Mouse (Mus musculus): ENCODE data around the gene Arhgef25. TPM values are rescaled to one million over a fixed set of nuclear protein-coding genes. Genes with fewer than 3 reads are reported as not detected.
"Not testable (repeated sequence)": the region's sequence is repeated elsewhere in the genome, so short reads cannot be mapped to it uniquely, and the experiment has no call there.

Arhgef25 gene
- polyA plus RNA-seq, 1 experiment: 187 TPM

GRCm38 (mm10) chr10:127170837-127171272, 19.0 kb downstream of the Arhgef25 start:
- Histone ChIP-seq H3K4me1 (ENCODE audit: control insufficient read depth, insufficient read depth, low read length) (no peaks in the 10 kb centered on the region), H3K4me3 (ENCODE audit: insufficient read depth, low read length) (peak overlapping the region; percentile 18), H3K27ac (ENCODE audit: insufficient read depth, low read length) (no peak overlapping the region)
- no peak for TF ChIP-seq POLR2A (IDR thresholded peaks at IDR 0.05; ENCODE audit: low read depth, low read length)
- peak; percentile 94 for TF ChIP-seq CTCF (IDR thresholded peaks at IDR 0.05; ENCODE audit: borderline replicate concordance, insufficient read depth, low read length)

GRCm38 (mm10) chr10:127170002-127170401, 19.9 kb downstream of the Arhgef25 start:
- no peaks in the 10 kb centered on the region for H3K4me1 ChIP-seq (ENCODE audit: control insufficient read depth, insufficient read depth, low read length)
- TF ChIP-seq POLR2A (IDR thresholded peaks at IDR 0.05; ENCODE audit: low read depth, low read length) (no peak), CTCF (IDR thresholded peaks at IDR 0.05; ENCODE audit: borderline replicate concordance, insufficient read depth, low read length) (peak; percentile 21; the same call in 1 of the 2 replicates)
- H3K27ac ChIP-seq (ENCODE audit: insufficient read depth, low read length): no peak overlapping the region
- H3K4me3 ChIP-seq (ENCODE audit: insufficient read depth, low read length): no peak overlapping the region

DNA sequence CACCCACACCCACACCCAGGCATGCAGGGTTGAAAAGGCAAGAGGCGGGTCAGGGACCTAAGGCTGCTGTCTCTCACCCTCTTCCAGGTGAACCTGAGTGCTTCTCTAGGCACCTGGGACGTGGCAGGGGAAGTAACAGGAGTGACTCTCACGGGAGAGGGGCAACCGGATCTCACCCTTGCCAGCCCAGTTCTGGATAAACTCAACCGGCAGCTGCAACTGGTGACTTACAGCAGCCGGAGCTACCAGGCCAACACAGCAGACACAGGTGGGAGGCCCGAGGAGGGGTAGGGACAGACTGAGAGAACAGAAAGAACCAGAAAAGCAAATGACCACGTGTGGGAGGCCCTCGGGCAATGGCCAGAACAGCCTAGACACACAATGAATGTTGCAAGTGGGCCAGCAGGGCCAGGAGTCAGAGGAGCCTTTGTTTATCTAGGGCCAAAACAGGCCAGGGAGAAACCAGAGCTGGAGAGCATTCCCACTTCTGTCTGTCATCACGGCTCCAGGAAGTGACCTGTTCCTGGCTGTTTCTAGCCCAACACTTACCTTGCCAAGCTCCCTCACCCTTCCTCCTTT, 22.2 kb downstream of the Arhgef25 start:
- no peaks in the 10 kb centered on the region for H3K4me1 ChIP-seq (ENCODE audit: control insufficient read depth, insufficient read depth, low read length)
- TF ChIP-seq POLR2A (IDR thresholded peaks at IDR 0.05; ENCODE audit: low read depth, low read length): no peak
- no peak for TF ChIP-seq CTCF (IDR thresholded peaks at IDR 0.05; ENCODE audit: borderline replicate concordance, insufficient read depth, low read length)

DNA sequence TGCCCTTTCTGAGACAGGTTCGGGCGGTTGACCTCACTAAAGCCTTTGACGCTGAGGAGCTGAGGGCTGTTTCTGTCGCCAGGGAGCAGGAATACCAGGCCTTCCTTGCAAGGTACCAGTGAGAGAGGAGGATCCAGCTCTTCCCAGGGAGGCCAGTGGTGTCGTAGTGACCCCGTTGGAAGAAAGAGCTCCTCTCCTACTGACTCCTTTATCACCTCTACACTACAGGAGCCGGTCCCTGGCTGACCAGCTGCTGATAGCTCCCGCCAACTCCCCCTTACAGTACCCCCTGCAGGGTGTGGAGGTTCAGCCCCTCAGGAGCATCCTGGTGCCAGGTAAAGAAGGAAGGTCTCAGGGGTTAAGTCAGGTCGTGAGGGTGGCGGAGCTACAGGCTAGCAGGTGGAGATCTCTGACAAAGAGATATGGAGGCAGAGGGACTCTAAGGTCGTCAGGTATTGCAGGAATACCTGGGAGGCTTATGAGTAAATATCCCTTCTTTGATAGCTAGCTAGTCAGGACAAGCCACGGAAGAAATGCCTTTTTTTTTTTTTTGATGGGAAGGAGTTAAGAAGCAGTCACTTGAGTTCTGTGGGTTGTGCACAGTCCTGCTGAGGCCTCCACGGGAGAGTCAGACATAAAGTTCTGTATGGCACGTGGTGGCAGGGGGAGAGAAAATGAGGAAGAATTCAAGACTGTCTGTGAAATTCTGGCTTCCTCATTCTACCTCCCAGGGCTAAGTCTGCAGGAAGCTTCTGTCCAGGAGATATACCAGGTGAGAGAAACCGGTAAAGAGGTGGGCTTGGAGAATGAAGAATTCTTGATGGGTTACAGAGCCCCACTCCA, 22.9 kb downstream of the Arhgef25 start:
- H3K4me1 ChIP-seq (ENCODE audit: control insufficient read depth, insufficient read depth, low read length): no peaks in the 10 kb centered on the region
- peak overlapping the region; percentile 60 for H3K4me3 ChIP-seq (ENCODE audit: insufficient read depth, low read length)
- no peak for TF ChIP-seq CTCF (IDR thresholded peaks at IDR 0.05; ENCODE audit: borderline replicate concordance, insufficient read depth, low read length)
- no peak for TF ChIP-seq POLR2A (IDR thresholded peaks at IDR 0.05; ENCODE audit: low read depth, low read length)
- no peak overlapping the region for H3K27ac ChIP-seq (ENCODE audit: insufficient read depth, low read length)

More for the DNA sequence above, 22.2 kb downstream of the Arhgef25 start:
- Histone ChIP-seq H3K4me3 (ENCODE audit: insufficient read depth, low read length) (no peak overlapping the region), H3K27ac (ENCODE audit: insufficient read depth, low read length) (no peak overlapping the region)

GRCm38 (mm10) chr10:127166404-127166715, 23.5 kb downstream of the Arhgef25 start:
- peak overlapping the region; percentile 60 for H3K4me3 ChIP-seq (ENCODE audit: insufficient read depth, low read length)
- H3K4me1 ChIP-seq (ENCODE audit: control insufficient read depth, insufficient read depth, low read length): no peaks in the 10 kb centered on the region
- no peak overlapping the region for H3K27ac ChIP-seq (ENCODE audit: insufficient read depth, low read length)
- no peak for TF ChIP-seq CTCF (IDR thresholded peaks at IDR 0.05; ENCODE audit: borderline replicate concordance, insufficient read depth, low read length)
- TF ChIP-seq POLR2A (IDR thresholded peaks at IDR 0.05; ENCODE audit: low read depth, low read length): no peak

- peak overlapping the region; percentile 70 for H3K27ac ChIP-seq (ENCODE audit: insufficient read depth, low read length)
- peak overlapping the region; percentile 60 for H3K4me3 ChIP-seq (ENCODE audit: insufficient read depth, low read length)
- TF ChIP-seq CTCF (IDR thresholded peaks at IDR 0.05; ENCODE audit: borderline replicate concordance, insufficient read depth, low read length) (no peak), POLR2A (IDR thresholded peaks at IDR 0.05; ENCODE audit: low read depth, low read length) (peak; percentile 65)
- no peaks in the 10 kb centered on the region for H3K4me1 ChIP-seq (ENCODE audit: control insufficient read depth, insufficient read depth, low read length)
These were observed 24.1 kb downstream of the Arhgef25 start for GRCm38 (mm10) chr10:127165654-127166403.

- H3K27ac ChIP-seq (ENCODE audit: insufficient read depth, low read length): peak overlapping the region; percentile 70
- TF ChIP-seq CTCF (IDR thresholded peaks at IDR 0.05; ENCODE audit: borderline replicate concordance, insufficient read depth, low read length) (no peak), POLR2A (IDR thresholded peaks at IDR 0.05; ENCODE audit: low read depth, low read length) (no peak)
- H3K4me3 ChIP-seq (ENCODE audit: insufficient read depth, low read length): peak overlapping the region; percentile 60
These were observed 24.6 kb downstream of the Arhgef25 start for GRCm38 (mm10) chr10:127165354-127165653.

DNA sequence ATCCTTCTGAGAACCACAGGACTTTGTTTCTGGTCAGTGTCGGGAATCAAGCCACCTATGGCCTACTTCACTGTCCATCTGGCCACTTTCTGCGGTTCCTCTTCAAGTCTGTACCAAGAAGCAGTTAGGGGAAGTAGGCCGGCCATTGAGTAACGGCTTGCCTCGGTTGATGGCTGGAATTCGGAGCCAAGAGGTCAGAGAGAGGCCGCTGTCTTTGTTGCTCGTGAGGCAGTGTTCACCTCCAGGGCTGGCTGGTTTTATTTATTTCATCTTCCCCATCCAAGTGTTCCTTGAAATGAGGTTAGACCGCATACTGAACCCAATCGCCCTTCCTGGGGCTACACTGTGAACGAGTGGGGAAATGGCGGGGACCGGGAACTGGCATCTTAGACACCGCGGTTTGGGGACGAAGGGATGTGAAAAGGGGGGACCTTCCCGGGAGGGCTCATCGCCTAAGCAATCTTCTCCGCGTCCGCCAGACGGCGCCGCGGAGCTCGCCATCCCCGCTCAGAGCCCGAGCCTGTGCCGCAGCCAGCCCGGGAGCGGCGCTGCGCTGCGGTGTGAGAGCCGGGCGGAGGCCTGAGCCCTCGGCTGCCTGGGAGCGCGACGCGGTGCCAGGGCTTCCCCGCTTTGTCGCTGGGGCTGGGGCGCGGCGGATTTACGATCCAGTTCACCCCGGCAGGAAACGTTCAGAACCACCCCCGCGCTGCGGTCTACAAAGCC, 25.1 kb downstream of the Arhgef25 start, which contains the start of gene B4galnt1:
B4galnt1 (plus strand) TSS at position 595 of the 723 bp plus-strand sequence.
- TF ChIP-seq POLR2A (IDR thresholded peaks at IDR 0.05; ENCODE audit: low read depth, low read length) (peak; percentile 73), CTCF (IDR thresholded peaks at IDR 0.05; ENCODE audit: borderline replicate concordance, insufficient read depth, low read length) (peak; percentile 65)
- H3K4me3 ChIP-seq (ENCODE audit: insufficient read depth, low read length): peak within 1 kb of the TSS; percentile 60
- peak within 1 kb of the TSS; percentile 70 for H3K27ac ChIP-seq (ENCODE audit: insufficient read depth, low read length)

More at GRCm38 (mm10) chr10:127165354-127165653, 24.6 kb downstream of the Arhgef25 start:
- no peaks in the 10 kb centered on the region for H3K4me1 ChIP-seq (ENCODE audit: control insufficient read depth, insufficient read depth, low read length)

GRCm38 (mm10) chr10:127164190-127164589, 25.7 kb downstream of the Arhgef25 start:
- Histone ChIP-seq H3K4me3 (ENCODE audit: insufficient read depth, low read length) (no peak overlapping the region), H3K4me1 (ENCODE audit: control insufficient read depth, insufficient read depth, low read length) (no peaks in the 10 kb centered on the region), H3K27ac (ENCODE audit: insufficient read depth, low read length) (no peak overlapping the region)
- no peak for TF ChIP-seq POLR2A (IDR thresholded peaks at IDR 0.05; ENCODE audit: low read depth, low read length)
- TF ChIP-seq CTCF (IDR thresholded peaks at IDR 0.05; ENCODE audit: borderline replicate concordance, insufficient read depth, low read length): no peak

More for the DNA sequence above, 25.1 kb downstream of the Arhgef25 start, which contains the start of gene B4galnt1:
- H3K4me1 ChIP-seq (ENCODE audit: control insufficient read depth, insufficient read depth, low read length): no peaks in the 10 kb centered on the region

- not testable (repeated sequence) for H3K27ac ChIP-seq (ENCODE audit: insufficient read depth, low read length); H3K4me1 ChIP-seq (ENCODE audit: control insufficient read depth, insufficient read depth, low read length); H3K4me3 ChIP-seq (ENCODE audit: insufficient read depth, low read length)
These were observed 27.1 kb downstream of the Arhgef25 start for GRCm38 (mm10) chr10:127162771-127163261.

Measured in embryonic fibroblast, embryonic 13.5 days (primary cell).